Mouse (Mus musculus) liver, embryonic 12.5 days (tissue): ENCODE data around the gene Hdac9. TPM values are rescaled to one million over a fixed set of nuclear protein-coding genes. Genes with fewer than 3 reads are reported as not detected.

ENCODE experiments used
- ATAC-seq: fragments of 200-750 bp; cut with Nextera tagmentation; 2 replicates; pipeline ENCODE4 v1.8.0; 2017; ENCODE audit warnings: moderate number of reproducible peaks, mild to moderate bottlenecking, moderate library complexity
- H3K27ac ChIP-seq: fragments of 300-500 bp; sonication (generic); 2 replicates; pipeline ENCODE4 v1.5.1; 2016; ENCODE audit warnings: mild to moderate bottlenecking
- H3K27me3 ChIP-seq: fragments of 300-500 bp; sonication (generic); replicated peaks from 2 replicates; pipeline ENCODE4 v1.6.1; 2016; ENCODE audit warnings: mild to moderate bottlenecking, moderate library complexity
- H3K36me3 ChIP-seq: fragments of 300-500 bp; sonication (generic); 2 replicates; pipeline ENCODE4 v1.6.1; 2016; ENCODE audit warnings: mild to moderate bottlenecking, moderate library complexity
- H3K4me1 ChIP-seq: fragments of 300-500 bp; sonication (generic); 2 replicates; pipeline ENCODE4 v1.6.1; 2016
- H3K4me2 ChIP-seq: fragments of 300-500 bp; sonication (generic); 2 replicates; pipeline ENCODE4 v1.6.1; 2016; ENCODE audit warnings: mild to moderate bottlenecking, moderate library complexity
- H3K4me3 ChIP-seq: fragments of 300-500 bp; sonication (generic); 2 replicates; pipeline ENCODE4 v1.5.1; 2016; ENCODE audit warnings: mild to moderate bottlenecking, moderate library complexity
- H3K9ac ChIP-seq: fragments of 300-500 bp; sonication (generic); 2 replicates; pipeline ENCODE4 v1.6.1; 2016; ENCODE audit warnings: mild to moderate bottlenecking, moderate library complexity
- H3K9me3 ChIP-seq: fragments of 300-500 bp; sonication (generic); replicated peaks from 2 replicates; pipeline ENCODE4 v1.6.1; 2016; ENCODE audit warnings: mild to moderate bottlenecking, moderate library complexity
- WGBS: fragments of 180-500 bp; shearing (Covaris S2); methylation state at CpG from one replicate; pipeline ENCODE4 v1.1.7; 2016; ENCODE audit not compliant: insufficient replicate concordance; 5-methylcytosine and 5-hydroxymethylcytosine counted together
- polyA plus RNA-seq: library from polyadenylated mRNA; unstranded; fragments of >200 nt; fragmentation: Nextera tagmentation; extraction: Ambion mirVana; gene quantifications from 2 replicates; pipeline ENCODE4 v1.2.1, GENCODE M21; 2016

Gene Hdac9
- polyA plus RNA-seq, 1 experiment from 2014 or later, result 1.5 TPM

- no peaks in the 10 kb centered on the region for H3K27me3 ChIP-seq
- no peaks in the 10 kb centered on the region for H3K36me3 ChIP-seq
- no peak overlapping the region for H3K27ac ChIP-seq
- no peak overlapping the region for H3K9ac ChIP-seq
- no peaks in the 10 kb centered on the region for H3K4me1 ChIP-seq
- H3K4me2 ChIP-seq, result no peak overlapping the region
- 76% methylated on average over 16 of the region's 16 CpGs for WGBS
- no peak for ATAC-seq
- H3K4me3 ChIP-seq, result no peak overlapping the region
- H3K9me3 ChIP-seq, result no peaks in the 10 kb centered on the region
These were observed 279.4 kb downstream of the Hdac9 start for GRCm38 (mm10) chr12:34637238-34638124.

GRCm38 (mm10) chr12:34619101-34619500 lies 297.8 kb downstream of the Hdac9 start:
- Histone ChIP-seq H3K9me3 (no peaks in the 10 kb centered on the region), H3K4me2 (no peak overlapping the region), H3K27me3 (no peaks in the 10 kb centered on the region), H3K27ac (no peak overlapping the region), H3K36me3 (no peaks in the 10 kb centered on the region), H3K4me1 (no peaks in the 10 kb centered on the region), H3K9ac (no peak overlapping the region), H3K4me3 (no peak overlapping the region)
- ATAC-seq, result no peak
- 72% methylated on average over 5 of the region's 5 CpGs for WGBS

GRCm38 (mm10) chr12:34618321-34618720 lies 298.6 kb downstream of the Hdac9 start:
- Histone ChIP-seq H3K27me3 (no peaks in the 10 kb centered on the region), H3K4me1 (no peaks in the 10 kb centered on the region), H3K9ac (no peak overlapping the region), H3K4me3 (no peak overlapping the region), H3K4me2 (no peak overlapping the region), H3K36me3 (no peaks in the 10 kb centered on the region), H3K27ac (no peak overlapping the region), H3K9me3 (no peaks in the 10 kb centered on the region)
- ATAC-seq, result no peak
- WGBS, result 64% methylated on average over 3 of the region's 3 CpGs

GRCm38 (mm10) chr12:34617836-34618235 lies 299.1 kb downstream of the Hdac9 start:
- ATAC-seq, result no peak
- Histone ChIP-seq H3K4me3 (no peak overlapping the region), H3K4me2 (no peak overlapping the region), H3K9me3 (no peaks in the 10 kb centered on the region), H3K4me1 (no peaks in the 10 kb centered on the region), H3K36me3 (no peaks in the 10 kb centered on the region), H3K27ac (no peak overlapping the region), H3K9ac (no peak overlapping the region), H3K27me3 (no peaks in the 10 kb centered on the region)
- WGBS, result 73% methylated on average over 10 of the region's 10 CpGs

GRCm38 (mm10) chr12:34614796-34615195 lies 302.1 kb downstream of the Hdac9 start:
- Histone ChIP-seq H3K27ac (no peak overlapping the region), H3K27me3 (no peaks in the 10 kb centered on the region), H3K36me3 (no peaks in the 10 kb centered on the region), H3K4me3 (no peak overlapping the region), H3K9me3 (no peaks in the 10 kb centered on the region), H3K9ac (no peak overlapping the region), H3K4me2 (no peak overlapping the region), H3K4me1 (no peaks in the 10 kb centered on the region)
- no peak for ATAC-seq
- WGBS, result 62% methylated on average over 5 of the region's 5 CpGs

- Histone ChIP-seq H3K27me3 (no peaks in the 10 kb centered on the region), H3K4me1 (no peaks in the 10 kb centered on the region), H3K27ac (no peak overlapping the region), H3K9me3 (no peaks in the 10 kb centered on the region), H3K36me3 (no peaks in the 10 kb centered on the region), H3K9ac (no peak overlapping the region), H3K4me3 (no peak overlapping the region), H3K4me2 (no peak overlapping the region)
- 81% methylated on average over 3 of the region's 3 CpGs for WGBS
- no peak for ATAC-seq
These were observed 304.4 kb downstream of the Hdac9 start for GRCm38 (mm10) chr12:34612511-34612910.

GRCm38 (mm10) chr12:34604521-34604920 lies 312.4 kb downstream of the Hdac9 start:
- Histone ChIP-seq H3K9ac (no peak overlapping the region), H3K4me3 (no peak overlapping the region), H3K9me3 (no peaks in the 10 kb centered on the region), H3K27me3 (no peaks in the 10 kb centered on the region), H3K36me3 (no peaks in the 10 kb centered on the region), H3K4me2 (no peak overlapping the region), H3K4me1 (no peaks in the 10 kb centered on the region), H3K27ac (no peak overlapping the region)
- 83% methylated on average over 4 of the region's 4 CpGs for WGBS
- no peak for ATAC-seq

- no peaks in the 10 kb centered on the region for H3K27me3 ChIP-seq
- H3K9me3 ChIP-seq, result no peaks in the 10 kb centered on the region
- no peak overlapping the region for H3K9ac ChIP-seq
- no peak overlapping the region for H3K4me2 ChIP-seq
- H3K27ac ChIP-seq, result no peak overlapping the region
- no peaks in the 10 kb centered on the region for H3K4me1 ChIP-seq
- no peaks in the 10 kb centered on the region for H3K36me3 ChIP-seq
- 62% methylated on average over 10 of the region's 10 CpGs for WGBS
- no peak overlapping the region for H3K4me3 ChIP-seq
- ATAC-seq, result no peak
These were observed 322.6 kb downstream of the Hdac9 start for GRCm38 (mm10) chr12:34594167-34594793.

- 52% methylated on average over 4 of the region's 4 CpGs for WGBS
- Histone ChIP-seq H3K27me3 (no peaks in the 10 kb centered on the region), H3K4me2 (no peak overlapping the region), H3K36me3 (no peaks in the 10 kb centered on the region), H3K4me3 (no peak overlapping the region), H3K4me1 (no peaks in the 10 kb centered on the region), H3K9ac (no peak overlapping the region), H3K27ac (no peak overlapping the region), H3K9me3 (no peaks in the 10 kb centered on the region)
- ATAC-seq, result no peak
These were observed 329.7 kb downstream of the Hdac9 start for GRCm38 (mm10) chr12:34587171-34587570.

- H3K4me2 ChIP-seq, result no peak overlapping the region
- no peak overlapping the region for H3K9ac ChIP-seq
- no peaks in the 10 kb centered on the region for H3K36me3 ChIP-seq
- no peaks in the 10 kb centered on the region for H3K9me3 ChIP-seq
- no peaks in the 10 kb centered on the region for H3K27me3 ChIP-seq
- WGBS, result 71% methylated on average over 4 of the region's 4 CpGs
- no peak overlapping the region for H3K27ac ChIP-seq
- no peak overlapping the region for H3K4me3 ChIP-seq
- H3K4me1 ChIP-seq, result no peaks in the 10 kb centered on the region
- no peak for ATAC-seq
These were observed 334.4 kb downstream of the Hdac9 start for GRCm38 (mm10) chr12:34582522-34582921.

GRCm38 (mm10) chr12:34579220-34579619 lies 337.7 kb downstream of the Hdac9 start:
- Histone ChIP-seq H3K9ac (no peak overlapping the region), H3K9me3 (no peaks in the 10 kb centered on the region), H3K4me1 (no peaks in the 10 kb centered on the region), H3K36me3 (no peaks in the 10 kb centered on the region), H3K4me3 (no peak overlapping the region), H3K27me3 (no peaks in the 10 kb centered on the region), H3K27ac (no peak overlapping the region), H3K4me2 (no peak overlapping the region)
- WGBS, result 64% methylated on average over 1 of the region's 1 CpGs
- ATAC-seq, result no peak

GRCm38 (mm10) chr12:34571069-34571468 lies 345.8 kb downstream of the Hdac9 start:
- H3K36me3 ChIP-seq, result no peaks in the 10 kb centered on the region
- no peaks in the 10 kb centered on the region for H3K4me1 ChIP-seq

More at GRCm38 (mm10) chr12:34571069-34571468, 345.8 kb downstream of the Hdac9 start:
- H3K9ac ChIP-seq, result no peak overlapping the region
- H3K27ac ChIP-seq, result no peak overlapping the region
- no peak overlapping the region for H3K4me2 ChIP-seq
- no peak overlapping the region for H3K4me3 ChIP-seq
- ATAC-seq, result no peak
- H3K9me3 ChIP-seq, result no peaks in the 10 kb centered on the region
- H3K27me3 ChIP-seq, result no peaks in the 10 kb centered on the region
- WGBS, result 88% methylated on average over 1 of the region's 1 CpGs
